Mouse (Mus musculus): ENCODE measurements at regions not wholly inside any gene's neighbourhood (a gene's known extent, or its start where the extent isn't known, plus 50 kb on each side); places are given as distances from the start of the nearest gene placed in this dataset.

- TF ChIP-seq CTCF (IDR thresholded peaks at IDR 0.05) = no peak
- TF ChIP-seq EP300 (IDR thresholded peaks at IDR 0.05) = no peak
Measured at GRCm38 (mm10) chr3:9065892-9066291, 544.0 kb downstream of the Zfp704 start.
